Mouse (Mus musculus) heart, postnatal 36 days (tissue): ENCODE measurements around the gene Pkd1l2. TPM values are rescaled to one million over a fixed set of nuclear protein-coding genes. Genes with fewer than 3 reads are reported as not detected.

Experiments used
- DNase-seq, 2 experiments: peaks; one replicate each; pipeline ENCODE4 v3.0.0; 2021 to 2022
- intact Hi-C: fragments of 180-260 bp; cut with DNase I; formaldehyde crosslinking; loops from one replicate; pipeline ENCODE4 v1.15.1; 2025
- total RNA-seq, 2 experiments: library from RNA; stranded (reverse); gene quantifications; 2 replicates each; pipeline ENCODE4 v1.2.3; 2021

Gene Pkd1l2
- total RNA-seq, 2 experiments from 2014 or later = 0.08 TPM; not detected in 1

- intact Hi-C loops = no loop called here
- no peak for DNase-seq
Measured at GRCm38 (mm10) chr8:117089802-117090201, 7.6 kb upstream of the Pkd1l2 start.

GRCm38 (mm10) chr8:117087036-117087435, 4.8 kb upstream of the Pkd1l2 start:
- DNase-seq = no peak
- intact Hi-C loops = no loop called here

GRCm38 (mm10) chr8:117085521-117085920, 3.3 kb upstream of the Pkd1l2 start:
- DNase-seq = no peak
- intact Hi-C loops = no loop called here

GRCm38 (mm10) chr8:117082947-117083559, 804 bp upstream of the Pkd1l2 start:
- DNase-seq = no peak
- intact Hi-C loops = no loop called here

- DNase-seq = no peak
- intact Hi-C loops = no loop called here
Measured at GRCm38 (mm10) chr8:117079652-117080051, 2.6 kb downstream of the Pkd1l2 start.

- intact Hi-C loops = no loop called here
- DNase-seq = no peak
Measured at GRCm38 (mm10) chr8:117078367-117078926, 3.8 kb downstream of the Pkd1l2 start.

GRCm38 (mm10) chr8:117074350-117075182, 7.7 kb downstream of the Pkd1l2 start:
- intact Hi-C loops = no loop called here
- no peak for DNase-seq

- no peak for DNase-seq
- intact Hi-C loops = no loop called here
Measured at GRCm38 (mm10) chr8:117069708-117070107, 12.5 kb downstream of the Pkd1l2 start.

GRCm38 (mm10) chr8:117068294-117068693, 14.0 kb downstream of the Pkd1l2 start:
- no peak for DNase-seq
- intact Hi-C loops = no loop called here

GRCm38 (mm10) chr8:117067396-117067795, 14.9 kb downstream of the Pkd1l2 start:
- intact Hi-C loops = no loop called here
- no peak for DNase-seq

- intact Hi-C loops = no loop called here
Measured at GRCm38 (mm10) chr8:117066955-117067354, 15.3 kb downstream of the Pkd1l2 start.

GRCm38 (mm10) chr8:117061180-117061880, 20.9 kb downstream of the Pkd1l2 start:
- no peak for DNase-seq
- intact Hi-C loops = no loop called here

More at GRCm38 (mm10) chr8:117066955-117067354, 15.3 kb downstream of the Pkd1l2 start:
- no peak for DNase-seq

- intact Hi-C loops = no loop called here
- DNase-seq = no peak
Measured at GRCm38 (mm10) chr8:117060306-117060705, 21.9 kb downstream of the Pkd1l2 start.

GRCm38 (mm10) chr8:117059021-117059420, 23.2 kb downstream of the Pkd1l2 start:
- DNase-seq = no peak
- intact Hi-C loops = no loop called here

GRCm38 (mm10) chr8:117055097-117055496, 27.2 kb downstream of the Pkd1l2 start:
- peak in 1 of 2 experiments; percentile 8 for DNase-seq
- intact Hi-C loops = no loop called here

GRCm38 (mm10) chr8:117054146-117054545, 28.1 kb downstream of the Pkd1l2 start:
- no peak for DNase-seq
- intact Hi-C loops = no loop called here

- intact Hi-C loops = no loop called here
- DNase-seq = no peak
Measured at GRCm38 (mm10) chr8:117053135-117054079, 28.8 kb downstream of the Pkd1l2 start.

GRCm38 (mm10) chr8:117051316-117051715, 30.9 kb downstream of the Pkd1l2 start:
- intact Hi-C loops = no loop called here
- no peak for DNase-seq

GRCm38 (mm10) chr8:117050763-117051162, 31.5 kb downstream of the Pkd1l2 start:
- DNase-seq = no peak
- intact Hi-C loops = no loop called here

- intact Hi-C loops = no loop called here
Measured at GRCm38 (mm10) chr8:117049444-117049843, 32.8 kb downstream of the Pkd1l2 start.

More at GRCm38 (mm10) chr8:117049444-117049843, 32.8 kb downstream of the Pkd1l2 start:
- DNase-seq = no peak
